Mouse (Mus musculus): ENCODE results near the gene Olfr543.
"Not testable (repeated sequence)": the region's sequence is repeated elsewhere in the genome, so short reads cannot be mapped to it uniquely, and the experiment has no call there.

The Olfr543 gene

GRCm38 (mm10) chr7:102481579-102481978 lies at the start of gene Olfr543:
TSS of gene Olfr543 (minus strand) at chr7:102481679.
- no peak for DNase-seq (ENCODE audit: low read depth, low spot score)

GRCm38 (mm10) chr7:102529052-102529451 lies 47.6 kb upstream of the Olfr543 start:
- DNase-seq (ENCODE audit: low read depth, low spot score): no peak

GRCm38 (mm10) chr7:102517051-102517335 lies 35.5 kb upstream of the Olfr543 start:
- DNase-seq (ENCODE audit: low read depth, low spot score): no peak

- DNase-seq (ENCODE audit: low read depth, low spot score): no peak
Measured at GRCm38 (mm10) chr7:102516261-102517050, 35.0 kb upstream of the Olfr543 start.

GRCm38 (mm10) chr7:102514144-102514543 lies 32.7 kb upstream of the Olfr543 start:
- no peak for DNase-seq (ENCODE audit: low read depth, low spot score)

GRCm38 (mm10) chr7:102512814-102513435 lies 31.4 kb upstream of the Olfr543 start:
- DNase-seq (ENCODE audit: low read depth, low spot score): peak; percentile 2

GRCm38 (mm10) chr7:102511927-102512326 lies 30.4 kb upstream of the Olfr543 start:
- no peak for DNase-seq (ENCODE audit: low read depth, low spot score)

- no peak for DNase-seq (ENCODE audit: low read depth, low spot score)
Measured at GRCm38 (mm10) chr7:102509726-102510125, 28.2 kb upstream of the Olfr543 start.

- DNase-seq (ENCODE audit: low read depth, low spot score): no peak
Measured at GRCm38 (mm10) chr7:102508666-102509065, 27.2 kb upstream of the Olfr543 start.

- DNase-seq (ENCODE audit: low read depth, low spot score): no peak
Measured at GRCm38 (mm10) chr7:102508066-102508465, 26.6 kb upstream of the Olfr543 start.

- DNase-seq (ENCODE audit: low read depth, low spot score): peak; percentile 28
Measured at GRCm38 (mm10) chr7:102506848-102507247, 25.4 kb upstream of the Olfr543 start.

GRCm38 (mm10) chr7:102501986-102502385 lies 20.5 kb upstream of the Olfr543 start:
- DNase-seq (ENCODE audit: low read depth, low spot score): no peak

- no peak for DNase-seq (ENCODE audit: low read depth, low spot score)
Measured at GRCm38 (mm10) chr7:102499473-102499872, 18.0 kb upstream of the Olfr543 start, which contains the start of gene Olfr545. TSS of gene Olfr545 (minus strand) at chr7:102499573.

- DNase-seq (ENCODE audit: low read depth, low spot score): not testable (repeated sequence)
Measured at GRCm38 (mm10) chr7:102494416-102494815, 12.9 kb upstream of the Olfr543 start.

- DNase-seq (ENCODE audit: low read depth, low spot score): no peak
Measured at GRCm38 (mm10) chr7:102488161-102488560, 6.7 kb upstream of the Olfr543 start, which contains the start of gene Olfr544. TSS of gene Olfr544 (minus strand) at chr7:102488313.

GRCm38 (mm10) chr7:102486105-102486504 lies 4.6 kb upstream of the Olfr543 start:
- DNase-seq (ENCODE audit: low read depth, low spot score): no peak

GRCm38 (mm10) chr7:102484766-102485165 lies 3.3 kb upstream of the Olfr543 start:
- DNase-seq (ENCODE audit: low read depth, low spot score): not testable (repeated sequence)

GRCm38 (mm10) chr7:102483665-102484064 lies 2.2 kb upstream of the Olfr543 start:
- no peak for DNase-seq (ENCODE audit: low read depth, low spot score)

- no peak for DNase-seq (ENCODE audit: low read depth, low spot score)
Measured at GRCm38 (mm10) chr7:102480821-102481220, 658 bp downstream of the Olfr543 start.

- DNase-seq (ENCODE audit: low read depth, low spot score): no peak
Measured at GRCm38 (mm10) chr7:102479368-102480078, 2.0 kb downstream of the Olfr543 start.

- DNase-seq (ENCODE audit: low read depth, low spot score): no peak
Measured at GRCm38 (mm10) chr7:102478926-102479325, 2.6 kb downstream of the Olfr543 start.

GRCm38 (mm10) chr7:102478425-102478824 lies 3.1 kb downstream of the Olfr543 start:
- DNase-seq (ENCODE audit: low read depth, low spot score): no peak

Measured in c-Kit-negative CD71-positive TER-119-positive erythroid progenitor cells, embryonic 14.5 days (primary cell).